Mouse (Mus musculus) liver (tissue): ENCODE data around the gene Rufy4.
A peak's percentile ranks its signal among the peaks of the same experiment; 100 is the strongest.
"Not testable (repeated sequence)": the region's sequence is repeated elsewhere in the genome, so short reads cannot be mapped to it uniquely, and the experiment has no call there.

Source experiments
- DNase-seq: peaks from one replicate; pipeline ENCODE4 v3.0.0-alpha.2; 2020; ENCODE audit warnings: mixed read lengths

Gene Rufy4

DNA sequence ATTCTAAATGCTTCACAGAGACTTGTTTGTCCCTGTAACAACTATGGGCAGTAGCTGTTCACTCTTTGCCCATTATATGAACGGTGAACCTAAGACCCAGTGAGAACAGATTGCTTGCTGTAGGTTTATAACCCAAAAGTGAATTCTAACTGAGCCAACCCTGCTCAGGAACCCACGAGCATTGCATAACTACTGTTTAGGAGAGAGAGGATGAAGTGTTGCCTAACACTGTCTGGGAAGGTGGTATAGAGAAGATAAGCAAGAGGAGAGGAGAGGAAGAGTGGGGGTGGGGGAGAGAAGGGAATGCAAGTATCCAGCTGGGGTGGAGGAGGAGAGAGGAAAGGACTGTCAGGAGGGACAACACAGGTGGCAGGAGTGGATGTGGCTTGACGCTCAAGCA lies 25.8 kb downstream of the Rufy4 start:
- DNase-seq = no peak

- DNase-seq = no peak
Measured at GRCm38 (mm10) chr1:74153461-74154184, 28.3 kb downstream of the Rufy4 start, which contains the start of gene Cxcr2. Cxcr2 (plus strand) TSS chr1:74153989.

- no peak for DNase-seq
Measured at GRCm38 (mm10) chr1:74155435-74156012, 30.2 kb downstream of the Rufy4 start.

GRCm38 (mm10) chr1:74156381-74156910 lies 31.1 kb downstream of the Rufy4 start:
- no peak for DNase-seq

DNA sequence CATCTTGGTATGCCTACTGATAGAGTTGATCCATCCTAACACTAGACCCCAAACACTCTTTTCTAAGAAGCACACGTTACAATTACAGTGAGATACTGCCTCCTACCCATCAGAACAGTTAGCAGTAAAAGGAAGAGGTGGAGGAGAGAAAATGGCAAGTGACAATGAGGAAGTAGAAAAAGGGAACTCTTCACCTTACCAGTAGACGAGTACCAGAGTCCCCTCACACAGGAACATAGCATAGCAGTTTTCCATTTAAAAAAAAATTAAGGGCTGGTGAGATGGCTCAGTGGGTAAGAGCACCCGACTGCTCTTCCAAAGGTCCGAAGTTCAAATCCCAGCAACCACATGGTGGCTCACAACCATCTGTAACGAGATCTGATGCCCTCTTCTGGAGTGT lies 34.3 kb downstream of the Rufy4 start:
- DNase-seq = not testable (repeated sequence)

GRCm38 (mm10) chr1:74160036-74160435 lies 34.7 kb downstream of the Rufy4 start:
- DNase-seq = no peak

DNA sequence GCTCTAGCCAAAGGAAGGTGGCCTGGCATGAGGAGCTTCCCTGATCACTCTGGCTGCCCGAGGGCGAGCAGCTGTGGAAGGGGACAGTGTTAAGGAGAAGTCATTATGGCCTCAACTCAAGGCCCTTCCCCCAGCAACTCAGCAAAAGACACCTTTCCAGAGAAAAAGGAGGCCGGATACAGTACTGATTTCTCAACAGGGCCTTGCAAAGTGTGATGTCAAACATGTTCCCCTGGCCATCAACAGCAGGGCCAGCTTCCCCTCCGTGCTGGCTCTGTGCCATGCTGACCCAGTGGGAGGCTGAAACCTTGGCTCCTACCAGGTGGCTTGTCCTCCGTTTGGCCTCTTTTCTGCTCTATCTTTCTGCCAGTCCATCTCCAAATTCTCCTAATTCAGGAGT lies 41.8 kb downstream of the Rufy4 start:
- no peak for DNase-seq

GRCm38 (mm10) chr1:74169721-74170120 lies 44.4 kb downstream of the Rufy4 start:
- no peak for DNase-seq

DNA sequence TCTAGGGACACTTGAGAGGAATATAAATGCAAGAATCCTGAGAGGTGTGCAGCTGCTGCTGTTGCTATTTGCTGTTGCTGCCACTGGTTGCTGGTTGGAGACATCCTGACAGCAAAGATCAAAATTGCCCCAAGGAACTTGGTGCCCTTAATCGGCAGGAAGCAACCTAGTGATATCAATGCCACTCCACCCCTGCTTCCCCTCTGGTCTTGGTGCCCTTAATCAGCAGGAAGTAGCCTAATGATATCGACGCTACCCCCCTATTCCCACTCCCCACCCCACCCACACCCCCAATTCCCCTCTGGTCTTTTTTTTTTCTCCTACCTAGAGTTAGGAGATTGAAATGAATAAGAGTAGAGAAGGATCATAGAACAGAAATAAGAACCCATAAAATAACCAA lies 47.4 kb downstream of the Rufy4 start:
- DNase-seq = peak; percentile 23

GRCm38 (mm10) chr1:74175731-74176130 lies 50.4 kb downstream of the Rufy4 start:
- DNase-seq = no peak

- no peak for DNase-seq
Measured at GRCm38 (mm10) chr1:74178618-74179017, 53.3 kb downstream of the Rufy4 start.

GRCm38 (mm10) chr1:74179624-74180408 lies 54.5 kb downstream of the Rufy4 start:
- no peak for DNase-seq

GRCm38 (mm10) chr1:74181462-74181861 lies 56.1 kb downstream of the Rufy4 start:
- no peak for DNase-seq

DNA sequence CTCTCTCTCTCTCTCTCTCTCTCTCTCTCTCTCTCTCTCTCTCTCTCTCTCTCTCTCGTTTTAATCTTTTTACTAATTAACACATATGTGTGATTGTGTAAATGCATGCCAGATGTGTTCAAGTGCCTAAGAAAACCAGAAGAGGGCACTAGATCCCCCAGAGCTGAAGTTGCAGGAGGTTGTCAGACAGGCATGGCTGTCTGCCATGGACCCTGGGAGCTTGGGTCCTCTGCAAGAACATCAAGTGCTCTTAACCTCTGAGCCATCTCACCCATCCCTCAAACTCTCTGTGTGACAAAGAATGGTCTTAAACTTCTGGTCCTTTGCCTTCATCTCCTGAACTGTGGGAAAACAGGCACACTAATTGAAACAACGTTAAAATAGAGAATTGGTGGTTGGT lies 57.7 kb downstream of the Rufy4 start:
- no peak for DNase-seq

DNA sequence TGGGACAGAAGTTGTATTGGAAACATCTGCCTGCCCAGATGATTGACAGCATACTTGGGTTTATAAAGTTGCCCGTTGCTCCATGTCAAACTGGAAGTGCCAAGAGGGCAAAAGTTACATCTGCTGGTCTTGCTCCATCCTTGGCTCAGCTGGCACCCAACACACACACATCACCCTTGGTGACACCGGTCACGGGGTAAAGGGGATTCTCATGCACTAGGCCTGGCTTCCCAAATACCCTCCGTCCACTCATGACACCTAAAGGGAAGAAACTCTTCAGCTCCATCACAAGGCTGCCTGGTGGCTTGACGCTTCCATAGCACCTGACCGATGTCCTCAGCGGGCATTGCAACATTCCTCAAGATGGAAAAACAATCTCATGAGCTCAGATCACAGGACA lies 65.1 kb downstream of the Rufy4 start:
- no peak for DNase-seq

DNA sequence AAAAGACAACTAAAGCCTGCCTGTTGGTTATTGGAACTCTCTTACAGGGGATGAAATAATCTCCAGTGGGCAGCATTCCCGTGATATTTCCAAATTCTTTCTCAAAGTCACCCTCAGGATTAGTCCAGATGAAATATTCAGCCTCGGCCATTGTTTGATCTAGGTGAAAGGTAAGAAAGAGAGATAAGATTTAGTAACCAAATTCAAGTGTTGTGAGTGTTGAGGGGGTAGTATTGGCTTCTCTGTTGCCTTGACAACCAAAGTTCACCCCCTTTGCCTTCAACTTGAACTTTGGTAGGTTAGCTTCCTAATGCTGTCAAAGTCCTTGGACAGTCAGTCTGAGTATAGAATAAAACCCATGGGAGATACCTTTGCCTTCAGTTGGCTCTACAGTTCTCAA lies 67.4 kb downstream of the Rufy4 start:
- no peak for DNase-seq

DNA sequence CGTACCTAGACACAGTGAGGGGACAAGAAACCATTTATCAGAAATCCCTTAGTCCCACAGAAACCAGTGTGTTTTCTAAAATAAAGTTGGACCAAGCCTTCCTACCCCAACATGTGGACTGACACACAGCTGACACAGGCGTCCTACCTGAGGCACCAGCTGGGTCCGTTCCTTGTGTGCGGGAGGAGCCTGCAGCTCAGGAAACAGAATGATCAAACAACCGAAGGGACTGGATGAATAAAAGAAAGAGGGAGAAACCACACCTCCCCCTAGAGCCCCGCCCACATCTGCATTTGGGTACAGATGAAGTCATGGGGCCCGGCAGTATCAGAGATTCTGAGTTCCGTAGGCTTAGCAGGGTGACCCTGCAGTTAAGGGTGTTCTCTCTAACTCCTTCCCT lies 69.1 kb downstream of the Rufy4 start, which contains the start of gene Cxcr1:
TSS of gene Cxcr1 (minus strand) at position 187 of the 400 bp plus-strand sequence.
- no peak for DNase-seq

GRCm38 (mm10) chr1:74195961-74196360 lies 70.6 kb downstream of the Rufy4 start:
- peak; percentile 45 for DNase-seq

DNA sequence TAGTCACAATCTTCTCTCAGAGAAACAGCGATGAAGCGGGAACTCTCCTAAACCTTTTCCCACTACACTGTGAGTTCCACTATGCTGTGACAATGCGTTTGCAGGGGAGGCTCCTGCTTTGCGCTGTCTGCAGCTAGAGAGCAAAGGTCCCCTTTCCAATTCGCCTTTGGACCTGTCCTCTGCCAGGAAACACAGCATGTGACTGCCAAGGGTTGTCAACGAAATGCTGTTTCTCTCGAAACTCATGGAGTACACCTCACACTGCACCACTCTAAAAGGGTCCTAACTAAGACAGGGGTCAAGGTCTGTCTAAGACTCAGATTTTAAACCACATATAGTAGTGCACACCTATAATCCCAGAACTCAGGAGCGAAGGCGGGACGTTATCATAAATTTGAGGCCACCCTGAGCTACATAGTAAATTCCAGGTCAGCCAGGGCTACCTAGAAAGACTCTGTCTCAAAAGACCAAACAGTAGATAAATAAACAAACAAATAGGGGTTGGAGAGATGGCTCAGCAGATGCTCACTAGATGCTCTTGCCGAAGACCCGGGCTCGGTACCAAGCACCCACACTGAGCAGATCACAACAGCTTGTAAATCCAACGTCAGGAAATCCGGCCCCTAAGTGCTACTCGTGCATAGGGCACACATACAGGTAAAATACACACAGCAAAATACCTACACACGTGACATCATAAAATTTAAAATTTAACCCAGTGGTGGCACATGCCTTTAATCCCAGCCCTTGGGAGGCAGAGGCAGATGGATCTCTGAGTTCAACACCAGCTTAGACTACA lies 71.5 kb downstream of the Rufy4 start:
- DNase-seq = peak; percentile 43
